Mouse (Mus musculus): ENCODE results near the gene Ccna1.
A peak's percentile ranks its signal among the peaks of the same experiment; 100 is the strongest.

Ccna1 gene

DNA sequence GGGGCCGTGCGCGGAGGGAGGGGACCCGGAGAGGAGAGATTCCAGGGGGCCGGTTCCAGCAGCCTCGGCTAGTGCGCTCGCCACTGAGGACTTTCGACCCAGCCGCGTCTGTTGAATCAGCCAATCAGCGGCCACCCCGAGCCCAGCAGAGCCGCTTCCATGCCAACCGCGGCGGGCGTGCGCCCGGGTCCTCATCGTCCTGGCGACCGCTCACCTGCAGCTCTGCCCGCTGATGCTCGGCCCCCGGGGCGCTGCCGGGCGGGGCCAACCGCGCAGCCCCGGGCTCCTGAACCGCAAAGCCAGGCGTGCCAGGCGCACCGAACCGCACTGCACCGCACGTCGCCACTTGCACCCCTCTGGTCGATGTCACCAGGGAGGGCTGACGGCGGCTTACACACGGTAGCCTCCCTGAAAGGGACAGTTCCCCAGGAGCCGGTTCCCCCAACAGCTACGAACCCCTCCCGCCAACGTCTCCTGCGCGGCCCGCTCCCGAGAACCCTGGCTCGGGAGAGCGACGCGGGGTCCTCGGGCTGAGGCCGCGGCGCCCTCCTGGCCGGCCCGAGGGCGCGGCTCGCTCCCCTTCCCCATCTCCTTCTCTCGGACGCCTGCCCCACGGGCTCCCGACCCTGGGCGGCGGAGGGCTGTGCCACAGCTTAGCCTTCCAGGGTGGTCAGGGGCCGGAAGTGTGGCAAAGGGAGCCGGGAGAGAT lies at the start of gene Ccna1:
TSS of gene Ccna1 (minus strand) at position 464 of the 709 bp plus-strand sequence.
- peak; percentile 63 to 68 for DNase-seq (ENCODE audit: low spot score in 2 of 2)

DNA sequence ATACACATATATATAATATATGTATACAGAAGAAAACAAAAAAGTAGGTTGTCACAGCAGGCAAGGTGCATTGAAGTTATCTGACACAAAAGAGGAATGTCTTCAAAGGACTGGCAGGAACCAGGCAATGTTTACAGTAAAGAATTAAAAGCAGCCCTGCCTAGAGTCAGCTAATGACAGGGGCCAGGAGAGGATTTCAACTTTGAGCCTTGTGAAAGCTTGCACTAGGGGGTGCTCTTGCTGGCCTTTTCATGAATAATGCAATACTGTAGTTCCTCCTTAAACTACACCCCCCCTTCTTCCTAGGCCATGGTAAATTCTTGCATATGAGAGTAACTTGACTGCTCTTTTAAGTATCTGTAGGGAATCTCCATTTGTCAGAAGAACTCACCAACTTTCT lies 45.8 kb upstream of the Ccna1 start:
- no peak for DNase-seq (ENCODE audit: low spot score in 2 of 2)

DNA sequence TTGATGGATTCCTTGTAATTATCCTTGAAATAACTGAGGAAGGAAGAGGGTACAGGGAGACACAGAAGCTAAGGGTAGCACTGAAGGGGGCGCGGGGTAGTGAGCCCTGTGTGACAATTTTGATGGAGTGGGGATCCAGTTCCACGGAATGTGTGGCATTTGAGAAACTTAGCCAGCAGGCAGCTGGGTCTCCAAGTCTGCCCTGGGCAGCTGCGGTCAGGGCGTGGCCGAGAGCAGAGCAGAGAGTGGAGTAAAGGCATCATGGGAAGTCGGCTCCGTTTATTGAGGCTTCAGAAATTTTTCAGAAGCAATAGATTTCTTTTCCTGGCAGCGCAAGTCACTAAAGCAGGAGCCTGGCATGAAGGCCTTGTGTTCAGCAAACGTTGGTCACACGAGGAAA lies 43.7 kb upstream of the Ccna1 start:
- DNase-seq (ENCODE audit: low spot score in 2 of 2): no peak

DNA sequence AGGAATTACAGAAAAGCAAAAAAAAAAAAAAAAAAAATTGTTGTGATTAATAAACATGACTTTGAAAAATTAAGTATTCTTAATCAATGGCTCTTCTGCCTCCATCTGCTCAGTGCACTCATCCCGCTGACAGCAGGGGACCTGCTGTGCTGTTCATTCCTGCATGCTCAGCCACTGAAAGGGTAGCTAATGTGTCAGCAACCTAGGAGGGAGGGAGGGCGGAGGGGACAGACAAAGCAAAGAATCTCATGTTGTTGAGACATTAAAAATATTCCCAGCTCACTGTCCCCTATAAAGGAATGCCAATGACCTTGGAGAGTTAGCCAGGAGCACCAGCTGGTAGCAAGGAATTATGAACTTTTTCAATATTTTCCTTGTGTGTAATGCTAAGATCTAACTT lies 42.7 kb upstream of the Ccna1 start:
- no peak for DNase-seq (ENCODE audit: low spot score in 2 of 2)

DNA sequence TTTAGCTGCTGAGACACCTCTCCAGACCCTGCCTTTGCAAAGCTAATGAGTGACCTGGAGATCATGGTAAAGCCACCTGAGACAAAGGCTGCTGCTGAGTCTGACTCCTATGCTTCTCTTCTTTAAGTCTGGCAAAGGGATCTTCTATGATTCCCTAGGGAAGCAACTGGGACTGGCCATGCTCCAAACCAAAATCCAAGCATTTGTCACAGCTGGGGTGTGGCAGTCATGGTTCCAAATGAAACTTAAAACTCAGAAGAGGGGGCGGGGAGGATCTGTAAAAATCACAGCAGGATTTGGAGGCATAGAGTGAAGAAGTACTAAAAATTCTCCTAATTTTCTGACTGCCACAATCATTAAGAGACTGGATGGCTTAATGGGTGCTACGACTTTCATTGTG lies 41.9 kb upstream of the Ccna1 start:
- DNase-seq (ENCODE audit: low spot score in 2 of 2): no peak

DNA sequence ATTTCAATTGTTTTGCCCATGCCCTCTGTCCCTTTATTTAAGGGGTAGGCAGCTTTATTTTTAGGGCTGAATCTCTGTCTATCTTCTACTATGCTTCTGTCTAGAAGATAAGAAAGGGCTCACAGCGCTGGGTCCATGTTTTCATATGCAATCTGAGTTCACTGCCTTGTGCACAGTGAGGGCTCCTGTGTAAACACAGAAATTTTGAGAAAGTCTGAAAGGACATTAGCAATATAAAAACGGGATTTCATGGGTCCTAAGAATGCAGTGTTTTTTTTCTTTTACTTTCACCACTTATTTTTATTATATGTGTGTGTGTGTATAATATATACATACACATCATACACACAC lies 41.3 kb upstream of the Ccna1 start:
- no peak for DNase-seq (ENCODE audit: low spot score in 2 of 2)

DNA sequence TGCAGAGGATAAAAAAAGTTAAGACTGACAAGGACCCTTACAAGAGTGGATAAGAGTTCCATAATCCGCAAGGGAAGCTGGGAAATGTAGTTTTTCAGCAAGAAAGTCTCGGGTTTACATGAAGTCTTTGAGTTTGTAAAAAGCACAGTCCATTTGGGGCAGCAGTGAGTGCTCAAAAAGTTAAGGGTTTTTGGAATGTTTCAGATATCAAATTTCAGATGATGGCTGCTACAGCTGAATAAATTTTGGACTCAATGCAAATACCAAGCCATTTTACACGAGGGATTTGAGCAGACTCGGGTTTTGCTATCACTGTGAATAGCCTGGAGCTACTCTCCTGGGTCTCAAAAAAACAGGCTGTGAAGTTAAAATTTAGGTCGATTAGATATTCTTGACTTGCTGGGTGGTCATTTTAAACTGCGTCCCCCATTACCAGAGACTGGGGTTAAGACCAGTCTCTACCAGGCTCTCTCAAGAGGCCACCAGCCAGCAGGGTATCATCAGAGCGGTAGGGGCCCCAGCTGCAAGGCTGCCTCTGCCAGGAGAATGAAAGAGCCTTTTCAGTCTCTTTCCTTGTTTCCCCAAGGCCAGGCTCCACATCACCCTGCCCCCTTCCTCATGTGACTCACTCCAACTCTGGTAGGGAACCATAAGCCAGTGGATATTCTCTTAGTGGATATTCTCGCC lies 40.8 kb upstream of the Ccna1 start:
- DNase-seq (ENCODE audit: low spot score in 2 of 2): peak in 1 of 2 experiments; percentile 32

DNA sequence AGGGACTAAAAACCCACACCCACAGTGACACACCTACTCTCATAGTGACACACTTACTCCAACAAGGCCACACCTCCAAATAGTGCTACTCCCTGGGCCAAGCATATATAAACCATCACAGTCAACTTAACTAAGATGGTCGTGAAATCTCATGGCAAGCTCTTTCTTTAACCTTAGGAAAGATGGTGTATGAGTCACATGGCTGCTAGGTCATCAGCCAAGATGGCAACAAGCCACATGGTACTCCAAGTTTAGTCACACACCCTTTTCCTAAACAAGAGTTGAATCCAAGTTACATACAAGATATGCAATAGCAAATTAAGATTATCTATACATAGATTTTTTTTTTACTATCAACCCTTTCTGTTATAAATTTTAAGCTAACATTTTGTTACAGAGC lies 37.9 kb upstream of the Ccna1 start:
- DNase-seq (ENCODE audit: low spot score in 2 of 2): no peak

DNA sequence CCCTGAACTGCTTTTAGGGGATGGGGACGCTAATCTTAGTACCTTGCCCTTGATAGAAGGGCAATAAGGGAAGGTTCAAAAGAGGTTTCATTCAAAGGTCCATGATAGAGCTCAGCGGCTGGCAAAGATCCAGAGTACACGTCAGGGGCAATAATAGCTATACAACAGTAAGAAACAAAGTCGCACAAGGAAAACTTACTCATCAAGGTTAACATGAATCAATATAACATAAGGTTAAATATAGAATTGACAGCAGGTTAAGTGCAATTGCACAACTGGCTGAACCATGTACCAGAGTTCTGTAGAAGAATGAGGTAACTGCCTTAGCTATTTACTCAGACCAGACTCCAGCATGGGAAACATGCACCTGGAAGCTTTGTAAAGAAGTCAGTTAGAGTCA lies 34.0 kb upstream of the Ccna1 start:
- no peak for DNase-seq (ENCODE audit: low spot score in 2 of 2)

DNA sequence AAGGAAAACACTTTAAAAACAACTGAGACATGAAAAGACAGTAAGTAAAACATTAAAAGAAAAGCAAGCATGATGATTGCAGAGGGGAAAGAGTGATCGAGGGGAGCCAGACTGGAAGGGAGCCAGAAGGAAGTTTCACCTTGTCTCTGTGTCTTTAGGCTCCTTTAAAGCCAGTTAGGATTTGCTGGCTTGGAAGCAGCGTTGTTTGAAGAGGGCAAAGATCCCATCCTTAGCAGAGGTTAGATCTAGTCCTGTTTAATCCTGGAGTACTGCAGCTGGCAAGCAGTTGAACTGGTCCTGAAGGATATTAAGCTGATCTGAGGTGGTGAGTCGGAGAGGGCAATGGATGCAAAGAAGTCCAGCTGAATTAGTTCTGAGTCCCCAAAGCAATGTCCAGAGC lies 33.5 kb upstream of the Ccna1 start:
- no peak for DNase-seq (ENCODE audit: low spot score in 2 of 2)

DNA sequence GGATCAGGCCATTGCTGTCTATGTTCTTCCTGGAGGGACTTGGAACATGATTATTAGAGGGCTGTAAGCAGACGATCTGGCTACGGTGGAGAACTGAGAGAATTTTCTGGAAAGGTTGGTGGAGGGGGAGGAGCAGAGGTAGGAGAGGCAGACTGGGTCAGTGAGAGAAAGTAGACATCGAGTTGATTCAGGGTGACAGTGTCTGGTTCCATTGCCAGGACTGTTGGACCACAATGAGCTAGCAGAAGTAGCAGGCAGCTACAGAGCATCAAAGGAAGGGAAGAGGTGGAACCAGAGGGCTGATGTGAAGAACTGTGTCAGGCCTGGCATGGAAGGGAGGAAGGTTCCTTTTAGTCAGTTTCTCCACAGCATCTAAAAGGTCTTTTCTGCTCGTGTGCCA lies 33.1 kb upstream of the Ccna1 start:
- no peak for DNase-seq (ENCODE audit: low spot score in 2 of 2)

DNA sequence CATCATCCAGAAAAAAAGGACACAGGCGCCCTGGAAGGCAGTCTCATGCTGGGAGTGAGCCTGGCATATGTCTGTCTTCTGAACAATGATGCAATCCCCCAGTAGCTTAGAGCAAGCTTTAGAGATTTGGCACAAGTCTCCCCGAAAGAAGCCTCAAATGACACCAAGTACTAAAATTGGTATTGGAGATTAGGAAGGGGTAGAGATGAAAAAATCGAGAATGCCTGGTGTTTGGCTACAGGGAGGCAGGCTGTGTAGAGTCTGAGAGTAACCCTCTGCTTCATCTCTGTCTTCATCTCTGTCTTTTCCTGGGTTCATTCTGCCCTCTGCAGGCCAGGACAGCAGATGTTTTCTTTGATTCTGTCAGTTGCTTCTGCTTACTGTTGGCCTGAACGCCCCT lies 32.1 kb upstream of the Ccna1 start:
- no peak for DNase-seq (ENCODE audit: low spot score in 2 of 2)

DNA sequence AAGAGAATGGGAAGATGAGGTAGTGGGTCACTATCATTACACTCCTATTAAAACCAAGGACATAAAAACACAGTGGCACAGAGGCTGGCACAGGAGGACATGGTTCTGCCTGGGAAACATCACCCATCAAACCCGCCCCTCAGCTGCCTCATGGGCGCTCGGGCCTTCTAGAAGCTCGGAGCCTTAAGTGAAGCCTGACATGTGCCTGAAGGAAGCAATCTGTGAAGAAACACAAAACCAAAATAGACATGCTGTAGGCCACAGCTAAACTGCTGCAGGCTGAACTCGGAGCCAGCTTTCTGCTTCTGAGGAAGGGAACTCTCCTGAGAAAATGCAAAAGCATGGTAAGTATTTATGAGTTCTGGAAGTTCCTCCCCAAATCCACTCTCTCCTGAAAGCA lies 31.6 kb upstream of the Ccna1 start:
- DNase-seq (ENCODE audit: low spot score in 2 of 2): no peak

DNA sequence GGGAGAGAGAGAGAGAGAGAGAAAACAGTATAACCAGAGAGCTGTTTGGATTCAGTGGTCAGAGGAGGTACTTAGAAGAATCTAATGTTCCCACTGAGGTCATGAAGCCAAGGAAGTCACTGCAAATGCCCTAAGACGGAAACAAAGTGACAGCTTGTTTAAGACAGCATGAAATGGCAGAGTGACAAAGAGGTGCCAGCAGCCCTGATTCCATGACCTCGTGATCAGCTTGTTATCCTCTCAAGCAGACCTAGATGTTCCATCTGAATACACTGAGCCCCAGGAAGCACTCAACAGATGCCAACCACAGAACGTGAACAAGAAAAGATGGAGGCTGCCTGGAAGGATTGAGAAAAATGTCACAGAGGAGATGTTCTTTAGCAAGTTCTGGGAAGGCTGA lies 30.4 kb upstream of the Ccna1 start:
- DNase-seq (ENCODE audit: low spot score in 2 of 2): no peak

DNA sequence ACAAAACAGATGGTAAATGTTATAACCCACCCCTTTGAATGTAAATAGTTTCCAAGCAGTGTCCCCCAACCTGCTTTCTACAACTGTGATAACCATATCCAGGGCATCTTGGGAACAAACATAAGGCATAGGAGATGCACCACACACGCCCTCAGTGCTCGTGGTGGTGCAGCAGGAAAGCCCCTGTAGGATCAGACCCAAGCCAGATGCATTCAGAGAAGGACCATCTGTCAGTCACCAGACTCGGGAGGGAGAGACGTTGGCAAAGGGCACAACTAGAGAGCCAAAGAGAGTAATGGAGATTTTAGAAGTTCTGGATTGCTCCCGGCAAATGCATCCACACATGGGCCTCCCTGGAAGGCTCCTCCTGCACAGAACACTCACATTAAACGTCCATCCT lies 29.5 kb upstream of the Ccna1 start:
- DNase-seq (ENCODE audit: low spot score in 2 of 2): no peak

DNA sequence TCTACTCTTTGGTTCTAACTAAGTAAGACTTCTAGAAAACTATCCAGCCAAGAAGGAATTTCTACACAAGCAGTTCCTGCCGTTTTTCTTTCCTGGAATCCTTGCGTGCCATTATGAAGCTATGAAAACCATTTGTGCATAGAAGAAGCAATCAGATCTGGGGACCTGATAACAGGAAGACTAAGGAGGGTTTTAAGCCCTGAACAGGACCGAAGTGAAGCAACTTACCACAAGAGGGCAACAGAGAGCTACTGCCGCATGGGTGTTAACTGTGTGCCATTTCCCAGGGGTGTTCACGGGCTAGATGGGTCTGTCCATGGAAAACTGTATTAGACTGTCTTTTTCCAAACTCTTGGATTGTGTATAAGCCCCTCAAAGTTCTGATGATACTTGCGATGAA lies 24.8 kb upstream of the Ccna1 start:
- DNase-seq (ENCODE audit: low spot score in 2 of 2): peak in 1 of 2 experiments; percentile 52

DNA sequence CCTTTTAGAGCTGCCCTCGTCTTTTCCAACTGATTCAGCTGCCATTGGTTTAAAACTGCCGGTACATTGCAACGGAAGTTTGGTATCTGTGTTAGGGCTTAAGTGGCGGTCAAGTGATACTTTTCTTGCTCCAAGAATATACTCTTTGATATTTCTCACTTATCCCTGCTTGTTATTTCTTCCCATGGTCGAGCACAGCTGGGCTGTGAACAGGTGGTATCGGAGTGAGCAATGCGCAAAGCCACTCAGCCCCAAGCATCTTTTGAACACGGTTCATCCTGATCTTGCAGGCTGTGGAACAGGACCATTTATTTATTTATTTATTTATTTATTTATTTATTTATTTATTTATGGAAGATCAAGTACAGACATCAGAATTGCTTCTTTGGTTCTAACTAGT lies 24.3 kb upstream of the Ccna1 start:
- DNase-seq (ENCODE audit: low spot score in 2 of 2): no peak

DNA sequence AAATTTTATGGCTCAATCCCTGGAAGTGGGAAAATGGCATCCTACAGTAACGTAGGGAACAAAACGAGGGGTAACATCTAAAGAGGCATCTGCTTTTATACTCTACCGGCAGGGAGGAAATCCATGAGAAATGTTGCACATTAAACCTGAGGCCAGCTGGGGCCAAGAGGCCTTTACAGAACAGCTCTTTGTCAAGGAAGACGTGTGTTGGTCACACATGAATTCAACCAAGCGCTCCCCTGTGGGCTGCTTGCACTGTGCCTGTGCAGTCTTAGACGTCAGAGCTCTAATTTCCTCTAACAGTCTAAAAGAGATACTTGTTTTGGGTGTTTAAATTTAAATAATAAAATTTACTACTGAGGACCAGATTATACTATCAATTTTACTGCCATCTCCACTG lies 22.9 kb upstream of the Ccna1 start:
- DNase-seq (ENCODE audit: low spot score in 2 of 2): no peak

DNA sequence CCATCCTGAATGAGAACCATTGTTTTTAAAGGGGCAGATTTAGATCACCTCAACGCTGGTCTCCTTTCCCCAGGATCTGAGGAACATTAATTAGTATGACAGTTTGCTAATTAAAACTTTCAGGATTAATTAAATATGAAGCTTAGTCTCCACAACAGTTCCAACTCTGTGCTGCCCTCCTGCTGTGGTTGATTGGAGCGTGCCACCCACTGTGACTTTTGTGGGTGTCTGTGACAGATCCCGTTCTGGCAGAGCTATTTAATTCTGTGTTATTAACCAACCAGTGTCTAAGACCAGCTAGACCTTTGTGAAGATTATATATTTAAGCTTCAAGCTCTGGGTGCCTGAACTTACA lies 20.0 kb upstream of the Ccna1 start:
- no peak for DNase-seq (ENCODE audit: low spot score in 2 of 2)

DNA sequence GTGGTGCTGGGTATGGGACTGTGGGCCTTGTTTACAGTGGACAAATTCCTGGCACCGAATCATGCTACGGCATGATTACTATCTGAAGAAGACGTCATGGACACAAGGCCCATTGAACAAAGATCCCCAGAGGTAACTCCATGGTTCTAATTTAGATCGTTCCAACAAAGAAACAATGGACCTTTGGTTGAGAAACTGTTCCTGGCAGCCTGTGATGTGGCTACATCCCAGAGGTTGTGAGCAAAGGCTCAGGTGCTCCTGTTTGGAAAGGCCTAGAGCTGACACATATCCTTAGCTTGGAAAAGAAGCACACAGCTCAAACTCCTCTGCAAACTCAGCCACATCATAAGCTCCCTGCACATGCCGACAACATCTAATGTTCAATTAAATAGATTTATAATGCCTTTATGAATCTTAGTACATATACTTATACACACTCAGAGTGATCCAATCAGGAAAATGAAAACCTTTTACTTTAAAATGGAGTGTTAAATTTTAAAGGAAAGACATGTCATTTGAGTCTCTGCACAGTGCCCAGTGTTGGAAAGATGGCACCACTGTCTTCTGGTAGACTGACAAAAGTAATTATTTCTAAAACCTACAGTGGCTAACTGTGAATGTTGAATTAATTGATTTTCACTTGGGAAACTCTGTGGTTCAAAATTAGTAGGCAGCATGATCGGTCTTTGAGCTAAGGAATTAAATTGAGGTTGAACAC lies 19.4 kb upstream of the Ccna1 start:
- DNase-seq (ENCODE audit: low spot score in 2 of 2): no peak

DNA sequence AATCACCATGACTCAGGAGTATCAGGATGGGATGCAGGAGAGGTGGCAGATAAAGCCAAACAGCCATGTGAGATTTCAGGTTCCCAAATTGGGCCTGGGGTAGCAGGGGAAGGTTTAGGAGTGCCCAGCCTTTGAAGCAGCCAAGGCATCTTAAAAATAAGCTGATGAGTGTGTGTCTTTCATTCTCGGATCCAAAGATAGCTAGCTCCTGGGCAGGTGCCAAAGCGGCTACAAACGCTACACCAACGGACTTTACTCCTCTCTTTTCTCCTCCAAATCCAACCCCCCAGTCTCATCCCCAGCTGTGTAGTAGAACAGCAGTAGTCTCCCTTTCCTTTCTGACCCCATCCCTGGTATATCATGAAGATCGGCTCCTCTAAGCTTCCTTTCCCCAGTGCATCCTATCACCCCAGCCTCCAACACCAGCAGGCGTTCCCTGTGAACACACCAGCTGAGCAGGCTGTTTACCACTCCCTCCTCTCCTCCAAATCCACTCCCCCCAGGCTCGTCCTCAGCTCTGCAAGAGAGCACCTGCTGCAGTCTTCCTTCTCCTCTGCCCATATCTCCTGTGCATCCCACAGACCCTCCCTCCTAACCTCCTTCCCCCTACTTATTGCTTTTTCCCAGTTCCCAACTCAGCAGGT lies 12.6 kb upstream of the Ccna1 start:
- no peak for DNase-seq (ENCODE audit: low spot score in 2 of 2)

DNA sequence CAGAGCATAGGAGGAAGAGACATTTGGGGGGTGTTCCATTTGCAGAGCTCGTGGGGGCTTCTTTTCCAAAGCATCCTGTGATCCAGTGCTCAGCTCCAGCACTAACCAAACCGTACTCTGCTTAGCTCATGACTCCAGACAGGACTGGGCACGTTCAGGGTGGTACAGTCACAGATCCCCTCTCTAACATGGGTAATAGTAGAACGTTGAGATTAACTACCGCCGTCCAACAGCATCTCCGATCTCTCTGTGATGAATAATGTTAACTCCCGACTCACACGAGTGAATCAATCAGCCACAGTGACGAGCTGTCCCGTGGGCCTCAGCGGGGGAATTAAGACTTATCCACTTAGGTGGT lies 11.3 kb upstream of the Ccna1 start:
- DNase-seq (ENCODE audit: low spot score in 2 of 2): no peak

All from right cerebral cortex, postnatal 36 days (tissue).